Mouse (Mus musculus) heart, adult 8-10 months (tissue): ENCODE results near the gene Lrg1. TPM values are rescaled to one million over a fixed set of nuclear protein-coding genes. Genes with fewer than 3 reads are reported as not detected.

ENCODE experiments used
- DNase-seq: peaks from one replicate; pipeline ENCODE4 v3.0.0; 2022; ENCODE audit warnings: low spot score
- total RNA-seq, 4 experiments: library from RNA; stranded (reverse); gene quantifications; 2 replicates each; pipeline ENCODE4 v1.2.4; 2022

Gene Lrg1
- total RNA-seq, 4 experiments from 2014 or later, result 47.5 to 68.7 (median 60.4) TPM

- DNase-seq, result peak; percentile 78
Measured at GRCm38 (mm10) chr17:56074097-56074826, 47.5 kb downstream of the Lrg1 start.

DNA sequence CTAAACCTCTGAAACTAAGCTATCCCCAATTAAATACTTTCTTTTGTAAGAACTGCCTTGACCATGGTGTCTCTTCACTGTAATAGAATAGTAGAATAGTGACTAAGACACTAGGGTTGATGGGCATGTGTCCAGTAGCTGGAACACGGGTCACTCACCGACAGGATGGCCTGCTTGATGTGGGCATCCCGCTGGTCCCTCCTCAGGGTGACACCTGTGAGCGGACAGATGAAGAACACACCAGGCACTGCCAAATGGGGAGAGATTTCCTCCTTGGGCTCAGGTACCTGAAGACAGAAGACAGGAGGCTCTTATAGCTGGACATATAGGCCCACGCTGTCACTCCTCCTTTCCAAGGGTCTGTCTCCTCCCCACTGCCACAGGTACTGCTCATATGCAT is 49.6 kb downstream of the Lrg1 start:
- DNase-seq, result no peak

DNA sequence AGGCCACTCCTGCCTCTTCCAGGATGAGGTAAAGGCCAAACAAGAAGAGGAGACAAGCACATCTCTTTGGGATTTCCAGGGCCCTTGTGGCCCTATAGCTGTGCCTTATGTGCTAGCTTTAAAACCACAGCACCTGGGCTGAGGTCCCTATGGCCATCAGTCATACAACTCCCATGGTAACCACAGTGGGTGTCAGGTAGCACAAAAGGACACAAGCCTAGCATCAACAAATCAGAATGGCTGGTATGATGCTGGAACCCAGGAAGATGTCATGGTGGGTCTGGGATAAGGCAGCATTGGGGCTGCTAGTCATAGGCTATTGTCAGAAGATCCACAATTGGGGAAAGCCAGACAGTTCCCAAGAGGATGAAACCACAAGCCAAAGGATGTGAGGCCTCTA is 50.7 kb downstream of the Lrg1 start:
- no peak for DNase-seq

Other genes starting within 250 kb of the Lrg1 start
- 1 to 10 TPM; 2.9 to 4.0 (median 3.7) TPM for gene Zfp119a, start 243.1 kb downstream of the Lrg1 start, total RNA-seq
- 1 to 10 TPM; 2.6 to 4.1 (median 3.5) TPM for gene Zfp959, start 229.9 kb downstream of the Lrg1 start, total RNA-seq
- gene Zfp119b, start 172.5 kb downstream of the Lrg1 start, total RNA-seq, result 1 to 10 TPM; 2.4 to 3.9 (median 3.1) TPM
- under 1 TPM; 0.23 to 0.97 (median 0.41) TPM for gene Ebi3, start 169.4 kb downstream of the Lrg1 start, total RNA-seq
- gene Yju2, start 162.9 kb downstream of the Lrg1 start, total RNA-seq, result 10 to 100 TPM in 1 of 4 experiments, 1 to 10 TPM in 3; 8.2 to 10.3 (median 9.0) TPM
- gene Shd, start 151.5 kb downstream of the Lrg1 start, total RNA-seq, result 1 to 10 TPM in 3 of 4 experiments, under 1 TPM in 1; 0.66 to 2.0 (median 1.5) TPM
- 1 to 10 TPM in 1 of 4 experiments, under 1 TPM in 1, not detected in 2; 0.52 to 1.6 TPM for gene Fsd1, start 135.5 kb downstream of the Lrg1 start, total RNA-seq
- 10 to 100 TPM; 11.8 to 17.5 (median 14.4) TPM for gene Stap2, start 116.4 kb downstream of the Lrg1 start, total RNA-seq
- gene Mpnd, start 116.3 kb downstream of the Lrg1 start, total RNA-seq, result 10 to 100 TPM; 78.9 to 90.4 (median 87.1) TPM
- gene Sh3gl1, start 85.4 kb downstream of the Lrg1 start, total RNA-seq, result 10 to 100 TPM; 12.3 to 14.4 (median 13.3) TPM
- 1 to 10 TPM in 3 of 4 experiments, under 1 TPM in 1; 0.84 to 1.9 (median 1.4) TPM for gene Chaf1a, start 81.6 kb downstream of the Lrg1 start, total RNA-seq
- gene Ubxn6, start 47.0 kb downstream of the Lrg1 start, total RNA-seq, result 10 to 100 TPM; 50.4 to 64.4 (median 55.4) TPM
- 10 to 100 TPM; 30.6 to 41.4 (median 35.2) TPM for gene Hdgfl2, start 42.4 kb downstream of the Lrg1 start, total RNA-seq
- gene Plin4, start 12.2 kb downstream of the Lrg1 start, total RNA-seq, result 100 to 1,000 TPM; 140 to 200 (median 164) TPM
- 100 to 1,000 TPM; 110 to 160 (median 150) TPM for gene Plin5, start 4.4 kb downstream of the Lrg1 start, total RNA-seq
- gene Sema6b, start 18.3 kb upstream of the Lrg1 start, total RNA-seq, result 10 to 100 TPM in 1 of 4 experiments, 1 to 10 TPM in 3; 5.4 to 10.4 (median 8.6) TPM
- 1 to 10 TPM; 1.2 to 2.1 (median 1.4) TPM for gene Tnfaip8l1, start 40.5 kb upstream of the Lrg1 start, total RNA-seq
- gene Mydgf, start 61.9 kb upstream of the Lrg1 start, total RNA-seq, result 10 to 100 TPM; 25.5 to 29.8 (median 27.9) TPM
- 10 to 100 TPM; 42.6 to 51.1 (median 46.6) TPM for gene Dpp9, start 96.9 kb upstream of the Lrg1 start, total RNA-seq
- 100 to 1,000 TPM; 113 to 131 (median 128) TPM for gene Fem1a, start 134.8 kb upstream of the Lrg1 start, total RNA-seq
- 1 to 10 TPM; 6.9 to 9.5 (median 8.1) TPM for gene Ticam1, start 154.8 kb upstream of the Lrg1 start, total RNA-seq
- gene Plin3, start 170.9 kb upstream of the Lrg1 start, total RNA-seq, result 100 to 1,000 TPM; 172 to 233 (median 219) TPM
- gene Arrdc5, start 178.3 kb upstream of the Lrg1 start, total RNA-seq, result under 1 TPM in 1 of 4 experiments, not detected in 3; 0.41 TPM
- gene Uhrf1, start 181.3 kb upstream of the Lrg1 start, total RNA-seq, result 1 to 10 TPM; 1.5 to 2.6 (median 2.2) TPM
- 10 to 100 TPM; 29.0 to 34.4 (median 32.4) TPM for gene Kdm4b, start 204.1 kb upstream of the Lrg1 start, total RNA-seq